Mouse (Mus musculus): ENCODE results near the gene Cutal. TPM values are rescaled to one million over a fixed set of nuclear protein-coding genes. Genes with fewer than 3 reads are reported as not detected.

The Cutal gene
- total RNA-seq, 2 experiments from 2014 or later, result not detected

- no peak for ATAC-seq (replicated peaks; ENCODE audit: low FRiP score, poor library complexity, severe bottlenecking)
Measured at GRCm38 (mm10) chr2:34913218-34914068, 39.2 kb downstream of the Cutal start, which contains the start of gene Phf19. Phf19 (minus strand) TSS chr2:34914026.

- ATAC-seq (replicated peaks; ENCODE audit: low FRiP score, poor library complexity, severe bottlenecking), result no peak
Measured at GRCm38 (mm10) chr2:34914069-34914822, 40.0 kb downstream of the Cutal start.

GRCm38 (mm10) chr2:34914823-34915082, 40.6 kb downstream of the Cutal start:
- no peak for ATAC-seq (replicated peaks; ENCODE audit: low FRiP score, poor library complexity, severe bottlenecking)

GRCm38 (mm10) chr2:34915103-34915502, 40.9 kb downstream of the Cutal start:
- ATAC-seq (replicated peaks; ENCODE audit: low FRiP score, poor library complexity, severe bottlenecking), result no peak

- ATAC-seq (replicated peaks; ENCODE audit: low FRiP score, poor library complexity, severe bottlenecking), result no peak
Measured at GRCm38 (mm10) chr2:34920144-34920543, 45.9 kb downstream of the Cutal start.

- no peak for ATAC-seq (replicated peaks; ENCODE audit: low FRiP score, poor library complexity, severe bottlenecking)
Measured at GRCm38 (mm10) chr2:34922729-34923128, 48.5 kb downstream of the Cutal start.

GRCm38 (mm10) chr2:34927320-34927719, 53.1 kb downstream of the Cutal start:
- ATAC-seq (replicated peaks; ENCODE audit: low FRiP score, poor library complexity, severe bottlenecking), result no peak

GRCm38 (mm10) chr2:34937460-34937859, 63.3 kb downstream of the Cutal start:
- ATAC-seq (replicated peaks; ENCODE audit: low FRiP score, poor library complexity, severe bottlenecking), result no peak

GRCm38 (mm10) chr2:34938269-34939208, 64.3 kb downstream of the Cutal start:
- no peak for ATAC-seq (replicated peaks; ENCODE audit: low FRiP score, poor library complexity, severe bottlenecking)

GRCm38 (mm10) chr2:34940246-34940645, 66.0 kb downstream of the Cutal start:
- no peak for ATAC-seq (replicated peaks; ENCODE audit: low FRiP score, poor library complexity, severe bottlenecking)

GRCm38 (mm10) chr2:34941061-34941675, 67.0 kb downstream of the Cutal start:
- no peak for ATAC-seq (replicated peaks; ENCODE audit: low FRiP score, poor library complexity, severe bottlenecking)

Other genes with a start within 250 kb of the Cutal start
- 106 and 118 TPM in 2 replicates for gene Gapvd1, start 119.2 kb upstream of the Cutal start, total RNA-seq (2015; ENCODE audit: low replicate concordance)
- gene Gapvd1, start 119.2 kb upstream of the Cutal start, total RNA-seq (2017; ENCODE audit: low replicate concordance), result 198 and 392 TPM in 2 replicates
- gene Hspa5, start 102.4 kb upstream of the Cutal start, total RNA-seq (2015; ENCODE audit: low replicate concordance), result 168 and 188 TPM in 2 replicates
- gene Hspa5, start 102.4 kb upstream of the Cutal start, total RNA-seq (2017; ENCODE audit: low replicate concordance), result 512 and 550 TPM in 2 replicates
- gene Rabepk, start 74.5 kb upstream of the Cutal start, total RNA-seq (2015; ENCODE audit: low replicate concordance), result 1.3 and 9.0 TPM in 2 replicates
- gene Rabepk, start 74.5 kb upstream of the Cutal start, total RNA-seq (2017; ENCODE audit: low replicate concordance), result 1.5 and 4.7 TPM in 2 replicates
- 92.6 and 93.5 TPM in 2 replicates for gene Fbxw2, start 48.1 kb upstream of the Cutal start, total RNA-seq (2015; ENCODE audit: low replicate concordance)
- 95.5 and 121 TPM in 2 replicates for gene Fbxw2, start 48.1 kb upstream of the Cutal start, total RNA-seq (2017; ENCODE audit: low replicate concordance)
- 1.3 TPM in 1 of 2 replicates, not detected in the other for gene Gm34653, start 41.4 kb upstream of the Cutal start, total RNA-seq (2015; ENCODE audit: low replicate concordance)
- not detected in 2 replicates for gene Gm34653, start 41.4 kb upstream of the Cutal start, total RNA-seq (2017; ENCODE audit: low replicate concordance)
- 56.6 and 66.0 TPM in 2 replicates for gene Psmd5, start 572 bp downstream of the Cutal start, total RNA-seq (2015; ENCODE audit: low replicate concordance)
- gene Psmd5, start 572 bp downstream of the Cutal start, total RNA-seq (2017; ENCODE audit: low replicate concordance), result 37.2 and 65.2 TPM in 2 replicates
- 2.5 TPM in 1 of 2 replicates, not detected in the other for gene Phf19, start 39.6 kb downstream of the Cutal start, total RNA-seq (2015; ENCODE audit: low replicate concordance)
- 1.4 and 2.2 TPM in 2 replicates for gene Phf19, start 39.6 kb downstream of the Cutal start, total RNA-seq (2017; ENCODE audit: low replicate concordance)
- gene Traf1, start 87.4 kb downstream of the Cutal start, total RNA-seq (2015; ENCODE audit: low replicate concordance), result 1.1 and 1.3 TPM in 2 replicates
- gene Traf1, start 87.4 kb downstream of the Cutal start, total RNA-seq (2017; ENCODE audit: low replicate concordance), result 1.3 TPM in 1 of 2 replicates, not detected in the other
- gene Hc, start 187.0 kb downstream of the Cutal start, total RNA-seq (2015; ENCODE audit: low replicate concordance), result not detected in 2 replicates
- gene Hc, start 187.0 kb downstream of the Cutal start, total RNA-seq (2017; ENCODE audit: low replicate concordance), result not detected in 2 replicates
- not detected in 2 replicates for gene AI182371, start 227.1 kb downstream of the Cutal start, total RNA-seq (2015; ENCODE audit: low replicate concordance)
- 1.3 TPM in 1 of 2 replicates, not detected in the other for gene AI182371, start 227.1 kb downstream of the Cutal start, total RNA-seq (2017; ENCODE audit: low replicate concordance)
- gene Cntrl, start 235.1 kb downstream of the Cutal start, total RNA-seq (2015; ENCODE audit: low replicate concordance), result 86.1 and 116 TPM in 2 replicates
- gene Cntrl, start 235.1 kb downstream of the Cutal start, total RNA-seq (2017; ENCODE audit: low replicate concordance), result 78.9 and 99.0 TPM in 2 replicates

Data from erythroid progenitor cell, adult 5-6 weeks (primary cell).